Mouse (Mus musculus) left cerebral cortex, adult 2 months (tissue): ENCODE data around the gene Clps. TPM values are rescaled to one million over a fixed set of nuclear protein-coding genes. Genes with fewer than 3 reads are reported as not detected.

Experiments
- DNase-seq, 2 experiments: peaks; one replicate each; pipeline ENCODE4 v3.0.0; 2021 to 2022; ENCODE audit warnings: low spot score in 2 of 2, mixed read lengths in 1 of 2; ENCODE audit errors: extremely low spot score in 1 of 2
- H3K27ac ChIP-seq: fragments of 200-600 bp; 2 replicates; pipeline ENCODE4 v1.8.1; 2022
- H3K4me3 ChIP-seq: fragments of 200-600 bp; 2 replicates; pipeline ENCODE4 v1.8.1; 2022
- CTCF ChIP-seq: fragments of 200-600 bp; IDR thresholded peaks from 2 replicates; pipeline ENCODE4 v1.8.1; 2022; ENCODE audit warnings: antibody characterized with exemption, mild to moderate bottlenecking, moderate library complexity
- intact Hi-C: fragments of 180-260 bp; cut with DNase I; formaldehyde crosslinking; loops from one replicate; pipeline ENCODE4 v1.15.1; 2025
- microRNA-seq, 2 experiments: library from miRNA; unstranded; fragments of <30 nt; microRNA quantifications; one replicate each; pipeline ENCODE4 v1.2.0; 2021
- total RNA-seq, 2 experiments: library from RNA; stranded (reverse); gene quantifications; 2 replicates each; pipeline ENCODE4 v1.2.3; 2021

Clps gene
- total RNA-seq, 2 experiments from 2014 or later, result not detected

- intact Hi-C loops, result no loop called here
Observed at GRCm38 (mm10) chr17:28515431-28516341, 44.9 kb downstream of the Clps start.

DNA sequence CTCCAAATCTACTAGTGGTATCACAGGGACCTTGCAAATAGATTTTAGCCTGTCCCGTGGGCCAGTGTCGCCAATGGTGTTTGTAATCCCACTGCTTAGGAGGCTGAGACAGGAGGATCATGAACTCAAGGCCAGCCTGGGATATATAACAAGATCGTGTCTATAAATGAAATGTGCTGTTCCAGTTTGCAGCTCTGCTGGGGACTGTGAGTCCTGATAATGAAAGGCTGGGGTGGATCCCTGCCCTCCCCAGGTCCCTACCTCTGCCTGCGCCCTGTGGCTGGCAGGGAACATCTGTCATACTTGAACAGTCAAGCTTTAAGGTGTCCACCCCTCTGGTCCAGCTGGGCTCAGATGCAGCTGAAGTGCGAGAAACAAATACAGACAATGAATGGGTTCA lies 46.0 kb downstream of the Clps start:
- H3K27ac ChIP-seq, result peak overlapping the region; percentile 40; the same call in 1 of the 2 replicates
- TF ChIP-seq CTCF, result no peak
- H3K4me3 ChIP-seq, result no peak overlapping the region
- no peak for DNase-seq
- intact Hi-C loops, result no loop called here

More at GRCm38 (mm10) chr17:28515431-28516341, 44.9 kb downstream of the Clps start:
- TF ChIP-seq CTCF, result no peak
- H3K4me3 ChIP-seq, result no peak overlapping the region
- peak overlapping the region; percentile 44 for H3K27ac ChIP-seq
- peak in 1 of 2 experiments; percentile 14 for DNase-seq

DNA sequence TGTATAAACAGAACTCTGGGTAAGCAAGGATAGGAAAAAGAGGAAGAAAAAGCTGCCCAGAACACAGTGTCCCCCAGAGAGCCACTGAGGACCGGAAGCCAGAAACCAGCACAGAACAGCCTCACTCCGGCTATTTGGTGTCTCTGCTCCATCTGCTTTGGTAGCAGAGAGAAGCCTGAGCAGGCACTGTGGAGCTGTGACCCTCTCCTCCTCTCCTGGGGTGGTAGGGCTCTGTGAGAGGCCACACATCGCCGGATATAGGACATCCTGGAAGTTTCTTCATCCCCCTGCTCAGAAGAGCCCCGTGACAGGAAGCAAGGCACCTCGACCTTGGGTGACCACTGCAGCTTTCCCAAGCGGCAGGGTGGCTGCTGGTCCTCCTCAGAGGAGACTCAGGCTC lies 46.7 kb downstream of the Clps start:
- Histone ChIP-seq H3K4me3 (no peak overlapping the region), H3K27ac (peak overlapping the region; percentile 40)
- no peak for TF ChIP-seq CTCF
- no peak for DNase-seq
- intact Hi-C loops, result no loop called here

DNA sequence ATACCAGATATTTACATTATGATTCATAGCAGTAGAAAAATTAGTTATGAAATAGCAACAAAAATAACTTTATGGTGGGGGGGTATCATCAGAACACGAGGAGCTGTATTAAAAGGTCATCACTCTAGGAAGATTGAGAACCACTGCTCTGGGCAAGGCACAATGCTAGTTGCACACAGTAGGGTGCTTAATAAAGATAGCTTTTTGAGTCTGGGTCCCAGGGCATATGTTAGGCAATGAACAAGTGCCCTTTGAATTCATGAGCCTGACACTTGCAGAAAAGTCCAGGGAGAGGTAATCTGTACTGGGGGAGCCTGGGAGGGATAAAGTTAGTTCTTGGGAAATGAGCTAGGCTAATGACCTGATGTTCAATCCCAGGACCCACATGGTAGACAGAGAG lies 47.2 kb downstream of the Clps start:
- TF ChIP-seq CTCF, result no peak
- no peak for DNase-seq
- H3K27ac ChIP-seq, result no peak overlapping the region
- intact Hi-C loops, result no loop called here
- no peak overlapping the region for H3K4me3 ChIP-seq

DNA sequence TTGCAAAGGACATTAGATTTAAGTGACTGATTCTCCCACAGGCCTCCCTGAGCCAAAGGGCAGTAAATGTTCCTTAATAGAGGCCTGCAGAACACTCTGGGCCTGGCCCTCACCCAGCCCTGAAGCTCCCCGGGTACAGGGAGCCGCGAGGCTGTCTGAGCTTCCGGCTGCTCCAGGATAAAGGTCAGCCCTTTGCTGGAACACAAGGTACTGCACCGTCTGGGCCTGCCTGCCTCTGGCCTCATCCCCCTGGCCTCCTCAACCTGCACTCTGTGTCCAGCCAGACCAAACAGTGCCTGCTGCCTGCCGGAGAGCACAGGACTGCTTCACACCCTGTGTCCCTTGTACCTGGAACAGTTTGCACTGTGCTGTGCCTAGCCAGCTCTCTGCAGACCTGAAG lies 47.9 kb downstream of the Clps start:
- DNase-seq, result no peak
- intact Hi-C loops, result no loop called here
- TF ChIP-seq CTCF, result no peak
- no peak overlapping the region; the same call in 1 of the 2 replicates for H3K27ac ChIP-seq
- H3K4me3 ChIP-seq, result no peak overlapping the region

DNA sequence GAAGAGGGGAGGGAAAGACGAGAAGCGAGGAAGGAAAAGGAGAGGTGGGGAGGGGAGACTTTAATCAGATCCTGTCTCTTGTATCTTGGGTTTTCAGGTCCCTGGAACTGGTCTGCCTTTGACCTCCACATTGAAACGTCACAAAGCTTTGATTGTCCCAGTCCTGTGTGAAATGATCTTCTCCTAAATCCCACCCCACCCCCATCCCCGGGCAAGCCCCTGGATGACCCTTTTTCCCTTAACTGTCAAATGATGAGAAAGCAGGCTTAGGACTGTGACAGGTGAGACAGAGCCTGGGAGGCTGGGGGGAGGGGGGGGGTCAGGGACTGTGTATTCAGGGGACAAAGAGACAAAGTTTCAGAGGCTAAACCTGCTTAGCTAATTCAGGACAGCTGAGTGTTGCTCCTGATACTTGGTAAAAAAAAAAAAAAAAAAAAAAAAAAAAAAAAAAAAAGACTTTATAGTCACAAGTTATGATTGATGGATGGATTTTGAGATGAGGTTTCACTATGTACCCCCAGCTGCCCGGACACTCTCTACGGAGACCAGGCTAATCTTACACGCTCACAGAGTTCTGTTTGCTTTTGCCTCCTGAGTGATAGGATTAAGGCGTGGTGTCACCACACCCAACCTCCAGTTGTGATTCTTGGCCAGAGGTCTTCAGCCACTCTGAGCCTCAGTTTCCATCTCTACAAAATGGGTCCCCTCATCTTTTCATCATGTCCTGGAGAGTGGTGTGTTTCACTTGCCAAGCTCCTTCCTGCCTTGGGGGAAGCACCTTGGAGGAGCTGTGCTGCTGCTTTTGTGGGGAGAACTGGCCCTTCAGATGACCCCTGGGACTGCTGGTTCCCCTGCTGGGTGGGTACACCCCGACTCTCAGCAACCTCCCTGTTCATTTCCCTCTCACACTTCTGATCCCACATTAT lies 48.7 kb downstream of the Clps start:
- Histone ChIP-seq H3K4me3 (no peak overlapping the region), H3K27ac (no peak overlapping the region; the same call in 1 of the 2 replicates)
- intact Hi-C loops, result no loop called here
- TF ChIP-seq CTCF, result no peak
- no peak for DNase-seq

GRCm38 (mm10) chr17:28510445-28511342 lies 49.9 kb downstream of the Clps start:
- H3K4me3 ChIP-seq, result no peak overlapping the region
- no peak for TF ChIP-seq CTCF
- no peak for DNase-seq
- intact Hi-C loops, result no loop called here
- no peak overlapping the region for H3K27ac ChIP-seq

Small RNA genes within 50 kb of the gene (microRNA-seq; reads per million reads assigned to microRNA genes)
- gene Gm25195, result 0 reads per million in 2 experiments
- 0 reads per million in 2 experiments for gene Mir6969

Other genes with a start within 250 kb of the Clps start
- gene Fance, start 247.2 kb downstream of the Clps start, total RNA-seq, result 10 to 100 TPM; 21.5 to 26.1 TPM
- 100 to 1,000 TPM; 302 to 309 TPM for gene Rpl10a, start 232.3 kb downstream of the Clps start, total RNA-seq
- gene Tead3, start 209.9 kb downstream of the Clps start, total RNA-seq, result 1 to 10 TPM; 2.9 to 3.0 TPM
- not detected for gene Tulp1, start 195.5 kb downstream of the Clps start, total RNA-seq
- 10 to 100 TPM; 51.5 to 54.4 TPM for gene Fkbp5, start 43.2 kb downstream of the Clps start, total RNA-seq
- not detected for gene Armc12, start 30.0 kb downstream of the Clps start, total RNA-seq
- gene Clpsl2, start 11.4 kb downstream of the Clps start, total RNA-seq, result not detected
- 1 to 10 TPM; 3.3 to 4.7 TPM for gene Lhfpl5, start 14.9 kb upstream of the Clps start, total RNA-seq
- gene Srpk1, start 61.9 kb upstream of the Clps start, total RNA-seq, result 100 to 1,000 TPM; 106 to 108 TPM
- gene Slc26a8, start 129.5 kb upstream of the Clps start, total RNA-seq, result 1 to 10 TPM; 7.4 to 7.7 TPM
- gene Mapk14, start 130.6 kb upstream of the Clps start, total RNA-seq, result 10 to 100 TPM; 86.2 to 88.2 TPM
- gene AC170998.1, start 165.3 kb upstream of the Clps start, total RNA-seq, result 1 to 10 TPM; 1.6 to 3.3 TPM
- 1 to 10 TPM; 1.6 to 1.7 TPM for gene Mapk13, start 208.5 kb upstream of the Clps start, total RNA-seq
- gene Brpf3, start 240.3 kb upstream of the Clps start, total RNA-seq, result 10 to 100 TPM; 49.1 to 49.5 TPM